Mouse (Mus musculus): Measurements from ENCODE around the gene Otx1. TPM values are rescaled to one million over a fixed set of nuclear protein-coding genes. Genes with fewer than 3 reads are reported as not detected.
A peak's percentile ranks its signal among the peaks of the same experiment; 100 is the strongest.

Otx1 gene
- total and polyA plus RNA-seq, 2 experiments from 2014 or later = 2.3 to 5.9 TPM

DNA sequence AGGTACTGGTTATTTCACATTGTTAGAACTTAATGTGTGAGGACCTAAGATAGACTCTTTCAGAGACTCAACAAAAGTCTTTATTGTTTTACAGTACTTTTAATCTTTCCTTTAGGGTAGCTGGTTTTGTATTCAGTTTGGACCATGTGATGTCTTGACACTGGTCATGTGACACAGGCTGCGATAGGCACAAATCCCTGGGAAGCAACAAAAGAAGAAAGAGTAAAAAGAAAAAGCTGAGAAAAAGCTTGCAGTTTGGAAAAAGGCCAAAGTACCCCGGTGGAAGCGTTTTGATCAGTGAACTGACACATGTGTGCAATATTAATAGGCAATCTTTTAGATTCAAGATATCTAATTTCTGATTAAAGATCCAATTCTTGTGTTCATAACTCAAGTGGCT, 13.6 kb upstream of the Otx1 start:
- 16% methylated on average over 3 of the region's 3 CpGs for WGBS
- no peak for TF ChIP-seq CTCF (IDR thresholded peaks at IDR 0.05; ENCODE audit: low read depth)
- no peaks in the 10 kb centered on the region for H3K36me3 ChIP-seq (ENCODE audit: insufficient read depth)
- no peaks in the 10 kb centered on the region for H3K9me3 ChIP-seq (ENCODE audit: low read length)
- no peak overlapping the region for H3K27ac ChIP-seq (ENCODE audit: low read depth, low read length)
- H3K4me2 ChIP-seq (ENCODE audit: low read depth) = no peak overlapping the region
- DNase-seq = no peak
- no peaks in the 10 kb centered on the region for H3K4me1 ChIP-seq (ENCODE audit: insufficient read depth)
- H3K4me3 ChIP-seq (ENCODE audit: low read depth, low read length) = no peak overlapping the region
- H3K9ac ChIP-seq = no peak overlapping the region
- H3K27me3 ChIP-seq (ENCODE audit: insufficient read depth, low read length) = no peaks in the 10 kb centered on the region
- ATAC-seq = no peak

- peak overlapping the region; percentile 44 for H3K4me2 ChIP-seq (ENCODE audit: low read depth)
Observed at GRCm38 (mm10) chr11:22008817-22009216, 6.1 kb upstream of the Otx1 start.

DNA sequence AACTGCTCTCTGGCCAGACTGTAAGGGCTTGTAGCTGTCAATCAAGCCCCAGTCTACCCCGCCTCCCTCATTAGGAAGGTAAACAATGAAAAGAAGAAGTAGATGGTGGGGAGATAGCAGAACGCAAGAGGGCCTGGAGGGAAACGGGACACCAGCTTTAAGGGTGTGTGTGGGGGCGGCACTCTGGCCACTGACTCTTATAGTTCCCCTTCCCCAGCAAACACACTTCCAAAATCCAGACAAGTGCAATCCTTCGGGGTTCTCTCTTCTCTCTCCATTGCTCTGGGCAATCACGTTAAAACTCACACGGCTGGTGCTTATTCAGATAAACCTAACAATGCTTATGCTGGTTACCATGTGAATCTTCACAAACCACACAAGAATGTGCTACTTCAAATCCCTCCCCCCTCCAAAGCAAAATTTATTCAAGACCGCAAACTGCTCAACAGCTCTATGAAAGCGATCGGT, 5.5 kb upstream of the Otx1 start:
- no peaks in the 10 kb centered on the region for H3K36me3 ChIP-seq (ENCODE audit: insufficient read depth)
- TF ChIP-seq CTCF (IDR thresholded peaks at IDR 0.05; ENCODE audit: low read depth) = no peak
- H3K4me2 ChIP-seq (ENCODE audit: low read depth) = peak overlapping the region; percentile 44
- peak overlapping the region; percentile 16 for H3K4me3 ChIP-seq (ENCODE audit: low read depth, low read length)
- H3K4me1 ChIP-seq (ENCODE audit: insufficient read depth) = peaks cover 6% of the 10 kb centered on the region; the same call in 1 of the 2 replicates
- H3K9me3 ChIP-seq (ENCODE audit: low read length) = no peaks in the 10 kb centered on the region
- H3K9ac ChIP-seq = peak overlapping the region; percentile 31; the same call in 1 of the 2 replicates
- 15% methylated on average over 10 of the region's 10 CpGs for WGBS
- H3K27me3 ChIP-seq (ENCODE audit: insufficient read depth, low read length) = peaks cover 32% of the 10 kb centered on the region
- peak; percentile 59 for DNase-seq
- peak; percentile 25 for ATAC-seq
- peak overlapping the region; percentile 62 for H3K27ac ChIP-seq (ENCODE audit: low read depth, low read length)

More at GRCm38 (mm10) chr11:22008817-22009216, 6.1 kb upstream of the Otx1 start:
- Histone ChIP-seq H3K27me3 (ENCODE audit: insufficient read depth, low read length) (peaks cover 27% of the 10 kb centered on the region), H3K9me3 (ENCODE audit: low read length) (no peaks in the 10 kb centered on the region), H3K27ac (ENCODE audit: low read depth, low read length) (peak overlapping the region; percentile 62), H3K4me3 (ENCODE audit: low read depth, low read length) (0 out of 2 replicates have a peak overlapping the region, but pooled peaks have one; percentile 16), H3K9ac (peak overlapping the region; percentile 31; the same call in 1 of the 2 replicates), H3K4me1 (ENCODE audit: insufficient read depth) (peaks cover 6% of the 10 kb centered on the region; the same call in 1 of the 2 replicates), H3K36me3 (ENCODE audit: insufficient read depth) (no peaks in the 10 kb centered on the region)
- no peak for DNase-seq
- ATAC-seq = no peak
- TF ChIP-seq CTCF (IDR thresholded peaks at IDR 0.05; ENCODE audit: low read depth) = no peak
- 31% methylated on average over 2 of the region's 2 CpGs for WGBS

DNA sequence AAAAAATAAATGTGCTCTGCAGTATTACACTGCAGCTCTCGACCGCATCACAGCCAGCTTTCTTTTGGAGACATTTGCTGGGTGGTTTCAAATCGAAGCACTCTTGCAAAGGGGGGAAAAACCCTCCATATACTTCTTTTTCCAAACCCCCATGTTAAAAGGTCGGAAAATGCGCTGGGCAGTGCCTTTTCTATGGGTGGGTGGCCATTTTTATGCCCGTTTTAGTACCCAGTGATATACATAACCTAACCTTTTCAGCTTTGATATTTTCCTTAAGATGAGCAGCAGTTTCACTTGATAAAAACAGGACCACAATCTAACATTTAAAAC, 5.0 kb upstream of the Otx1 start:
- peak; percentile 17; the same call in 1 of the 2 replicates for ATAC-seq
- WGBS = 14% methylated on average over 6 of the region's 6 CpGs
- H3K36me3 ChIP-seq (ENCODE audit: insufficient read depth) = no peaks in the 10 kb centered on the region
- peak overlapping the region; percentile 16 for H3K4me3 ChIP-seq (ENCODE audit: low read depth, low read length)
- H3K9me3 ChIP-seq (ENCODE audit: low read length) = no peaks in the 10 kb centered on the region
- peaks cover 6% of the 10 kb centered on the region; the same call in 1 of the 2 replicates for H3K4me1 ChIP-seq (ENCODE audit: insufficient read depth)
- H3K4me2 ChIP-seq (ENCODE audit: low read depth) = peak overlapping the region; percentile 44
- TF ChIP-seq CTCF (IDR thresholded peaks at IDR 0.05; ENCODE audit: low read depth) = no peak
- H3K27me3 ChIP-seq (ENCODE audit: insufficient read depth, low read length) = peaks cover 32% of the 10 kb centered on the region
- peak; percentile 52 for DNase-seq
- peak overlapping the region; percentile 62 for H3K27ac ChIP-seq (ENCODE audit: low read depth, low read length)
- H3K9ac ChIP-seq = 0 out of 2 replicates have a peak overlapping the region, but pooled peaks have one; percentile 31

- Histone ChIP-seq H3K9me3 (ENCODE audit: low read length) (no peaks in the 10 kb centered on the region), H3K9ac (peak overlapping the region; percentile 31; the same call in 1 of the 2 replicates), H3K4me2 (ENCODE audit: low read depth) (peak overlapping the region; percentile 44), H3K36me3 (ENCODE audit: insufficient read depth) (no peaks in the 10 kb centered on the region), H3K27me3 (ENCODE audit: insufficient read depth, low read length) (peaks cover 32% of the 10 kb centered on the region), H3K4me3 (ENCODE audit: low read depth, low read length) (peak overlapping the region; percentile 16), H3K4me1 (ENCODE audit: insufficient read depth) (peaks cover 6% of the 10 kb centered on the region; the same call in 1 of the 2 replicates), H3K27ac (ENCODE audit: low read depth, low read length) (peak overlapping the region; percentile 62)
- TF ChIP-seq CTCF (IDR thresholded peaks at IDR 0.05; ENCODE audit: low read depth) = no peak
- peak; percentile 1; the same call in 1 of the 2 replicates for ATAC-seq
- peak; percentile 52 for DNase-seq
- 16% methylated on average over 20 of the region's 20 CpGs for WGBS
Observed at GRCm38 (mm10) chr11:22007088-22007780, 4.5 kb upstream of the Otx1 start.

DNA sequence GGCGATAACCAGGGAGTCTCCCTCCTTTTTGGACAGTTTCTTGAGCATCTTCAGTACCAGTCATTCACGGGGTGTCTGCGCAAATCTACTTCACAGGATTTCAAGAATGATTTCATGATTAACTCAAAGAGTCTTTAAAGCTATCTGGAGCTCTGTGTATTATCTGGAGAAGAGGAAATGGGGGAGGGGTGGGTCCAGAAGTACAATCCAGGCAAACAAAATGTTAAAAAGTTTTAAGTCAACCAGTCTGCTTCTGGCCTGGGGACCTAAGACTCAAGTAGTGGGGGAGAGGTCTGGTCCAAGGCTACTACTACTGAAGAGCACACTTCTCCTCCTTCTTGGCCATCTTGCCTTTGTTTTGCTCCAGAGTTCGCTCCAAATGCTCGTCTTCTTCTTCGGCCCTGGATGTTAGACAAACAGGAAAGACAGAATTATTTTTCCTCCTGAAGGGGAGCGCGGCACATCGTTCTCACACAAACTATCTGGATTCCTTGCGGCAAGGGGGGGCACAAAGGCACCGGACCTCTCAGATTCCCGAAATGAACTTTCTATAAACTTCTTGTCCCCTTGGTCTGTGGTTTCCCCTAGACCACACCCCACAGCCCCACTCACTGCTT, 3.9 kb upstream of the Otx1 start:
- Histone ChIP-seq H3K4me3 (ENCODE audit: low read depth, low read length) (peak overlapping the region; percentile 16), H3K9ac (peak overlapping the region; percentile 18; the same call in 1 of the 2 replicates), H3K27ac (ENCODE audit: low read depth, low read length) (peak overlapping the region; percentile 62; the same call in 1 of the 2 replicates), H3K4me1 (ENCODE audit: insufficient read depth) (peaks cover 6% of the 10 kb centered on the region; the same call in 1 of the 2 replicates), H3K27me3 (ENCODE audit: insufficient read depth, low read length) (peaks cover 32% of the 10 kb centered on the region), H3K36me3 (ENCODE audit: insufficient read depth) (no peaks in the 10 kb centered on the region), H3K4me2 (ENCODE audit: low read depth) (peak overlapping the region; percentile 44), H3K9me3 (ENCODE audit: low read length) (no peaks in the 10 kb centered on the region)
- ATAC-seq (no peak), DNase-seq (no peak)
- WGBS = 33% methylated on average over 12 of the region's 12 CpGs
- no peak for TF ChIP-seq CTCF (IDR thresholded peaks at IDR 0.05; ENCODE audit: low read depth)

All from forebrain, postnatal 0 days (tissue).